Mouse (Mus musculus): ENCODE data around the gene Stxbp6.
A peak's percentile ranks its signal among the peaks of the same experiment; 100 is the strongest.
"Not testable (repeated sequence)": the region's sequence is repeated elsewhere in the genome, so short reads cannot be mapped to it uniquely, and the experiment has no call there.

The Stxbp6 gene

GRCm38 (mm10) chr12:45056372-45056771 lies 18.1 kb downstream of the Stxbp6 start:
- DNase-seq (ENCODE audit: low read depth, low spot score), result no peak

GRCm38 (mm10) chr12:45053319-45053718 lies 21.2 kb downstream of the Stxbp6 start:
- no peak for DNase-seq (ENCODE audit: low read depth, low spot score)

- DNase-seq (ENCODE audit: low read depth, low spot score), result no peak
Measured at GRCm38 (mm10) chr12:45052860-45053259, 21.6 kb downstream of the Stxbp6 start.

GRCm38 (mm10) chr12:45049894-45050293 lies 24.6 kb downstream of the Stxbp6 start:
- no peak for DNase-seq (ENCODE audit: low read depth, low spot score)

GRCm38 (mm10) chr12:45047711-45048110 lies 26.8 kb downstream of the Stxbp6 start:
- DNase-seq (ENCODE audit: low read depth, low spot score), result not testable (repeated sequence)

GRCm38 (mm10) chr12:45047172-45047571 lies 27.3 kb downstream of the Stxbp6 start:
- DNase-seq (ENCODE audit: low read depth, low spot score), result peak; percentile 14

- DNase-seq (ENCODE audit: low read depth, low spot score), result no peak
Measured at GRCm38 (mm10) chr12:45044581-45044980, 29.9 kb downstream of the Stxbp6 start.

GRCm38 (mm10) chr12:45042591-45043091 lies 31.9 kb downstream of the Stxbp6 start:
- DNase-seq (ENCODE audit: low read depth, low spot score), result peak; percentile 12

GRCm38 (mm10) chr12:45037496-45037895 lies 37.0 kb downstream of the Stxbp6 start:
- DNase-seq (ENCODE audit: low read depth, low spot score), result no peak

GRCm38 (mm10) chr12:45037091-45037490 lies 37.4 kb downstream of the Stxbp6 start:
- DNase-seq (ENCODE audit: low read depth, low spot score), result no peak

- no peak for DNase-seq (ENCODE audit: low read depth, low spot score)
Measured at GRCm38 (mm10) chr12:45030681-45031080, 43.8 kb downstream of the Stxbp6 start.

GRCm38 (mm10) chr12:45026347-45026746 lies 48.2 kb downstream of the Stxbp6 start:
- no peak for DNase-seq (ENCODE audit: low read depth, low spot score)

- DNase-seq (ENCODE audit: low read depth, low spot score), result no peak
Measured at GRCm38 (mm10) chr12:45020018-45020417, 54.5 kb downstream of the Stxbp6 start.

GRCm38 (mm10) chr12:45019059-45019822 lies 55.3 kb downstream of the Stxbp6 start:
- DNase-seq (ENCODE audit: low read depth, low spot score), result no peak

- DNase-seq (ENCODE audit: low read depth, low spot score), result no peak
Measured at GRCm38 (mm10) chr12:45013246-45013756, 61.2 kb downstream of the Stxbp6 start.

- DNase-seq (ENCODE audit: low read depth, low spot score), result no peak
Measured at GRCm38 (mm10) chr12:45011436-45012089, 62.9 kb downstream of the Stxbp6 start.

GRCm38 (mm10) chr12:45011006-45011405 lies 63.5 kb downstream of the Stxbp6 start:
- no peak for DNase-seq (ENCODE audit: low read depth, low spot score)

- DNase-seq (ENCODE audit: low read depth, low spot score), result no peak
Measured at GRCm38 (mm10) chr12:45009984-45010611, 64.4 kb downstream of the Stxbp6 start.

- DNase-seq (ENCODE audit: low read depth, low spot score), result no peak
Measured at GRCm38 (mm10) chr12:45006569-45006968, 67.9 kb downstream of the Stxbp6 start.

- DNase-seq (ENCODE audit: low read depth, low spot score), result no peak
Measured at GRCm38 (mm10) chr12:45006049-45006448, 68.5 kb downstream of the Stxbp6 start.

GRCm38 (mm10) chr12:45001996-45002395 lies 72.5 kb downstream of the Stxbp6 start:
- no peak for DNase-seq (ENCODE audit: low read depth, low spot score)

GRCm38 (mm10) chr12:44997422-44997821 lies 77.1 kb downstream of the Stxbp6 start:
- DNase-seq (ENCODE audit: low read depth, low spot score), result no peak
